Mouse (Mus musculus) intestine, embryonic 15.5 days (tissue): ENCODE results near the gene Intu. TPM values are rescaled to one million over a fixed set of nuclear protein-coding genes. Genes with fewer than 3 reads are reported as not detected.

Source experiments
- ATAC-seq: fragments of 200-750 bp; cut with Nextera tagmentation; 2 replicates; pipeline ENCODE4 v1.8.0; 2017; ENCODE audit warnings: moderate TSS enrichment, moderate library complexity
- H3K27ac ChIP-seq: fragments of 300-500 bp; sonication (generic); 2 replicates; pipeline ENCODE4 v1.5.1; 2015; ENCODE audit warnings: mild to moderate bottlenecking, inconsistent platforms
- H3K27me3 ChIP-seq: fragments of 300-500 bp; sonication (generic); replicated peaks from 2 replicates; pipeline ENCODE4 v1.6.1; 2015; ENCODE audit warnings: inconsistent platforms
- H3K36me3 ChIP-seq: fragments of 300-500 bp; sonication (generic); 2 replicates; pipeline ENCODE4 v1.6.1; 2015; ENCODE audit warnings: inconsistent platforms
- H3K4me1 ChIP-seq: fragments of 300-500 bp; sonication (generic); replicated peaks from 2 replicates; pipeline ENCODE4 v1.6.1; 2015; ENCODE audit warnings: inconsistent platforms
- H3K4me2 ChIP-seq: fragments of 300-500 bp; sonication (generic); replicated peaks from 2 replicates; pipeline ENCODE4 v1.6.1; 2015; ENCODE audit warnings: mild to moderate bottlenecking, inconsistent platforms
- H3K4me3 ChIP-seq: fragments of 300-500 bp; sonication (generic); replicated peaks from 2 replicates; pipeline ENCODE4 v1.5.1; 2015; ENCODE audit warnings: inconsistent platforms
- H3K9ac ChIP-seq: fragments of 300-500 bp; sonication (generic); 2 replicates; pipeline ENCODE4 v1.6.1; 2015; ENCODE audit warnings: inconsistent platforms
- H3K9me3 ChIP-seq: fragments of 300-500 bp; sonication (generic); 2 replicates; pipeline ENCODE4 v1.6.1; 2016; ENCODE audit warnings: inconsistent platforms
- WGBS: fragments of 180-500 bp; shearing (Covaris S2); methylation state at CpG from one replicate; pipeline ENCODE4 v1.1.7; 2015; 5-methylcytosine and 5-hydroxymethylcytosine counted together
- polyA plus RNA-seq: library from polyadenylated mRNA; unstranded; fragments of >200 nt; fragmentation: Nextera tagmentation; extraction: Ambion mirVana; gene quantifications from 2 replicates; pipeline ENCODE4 v1.2.1, GENCODE M21; 2015

Gene Intu
- polyA plus RNA-seq, 1 experiment from 2014 or later, result 1.9 TPM

DNA sequence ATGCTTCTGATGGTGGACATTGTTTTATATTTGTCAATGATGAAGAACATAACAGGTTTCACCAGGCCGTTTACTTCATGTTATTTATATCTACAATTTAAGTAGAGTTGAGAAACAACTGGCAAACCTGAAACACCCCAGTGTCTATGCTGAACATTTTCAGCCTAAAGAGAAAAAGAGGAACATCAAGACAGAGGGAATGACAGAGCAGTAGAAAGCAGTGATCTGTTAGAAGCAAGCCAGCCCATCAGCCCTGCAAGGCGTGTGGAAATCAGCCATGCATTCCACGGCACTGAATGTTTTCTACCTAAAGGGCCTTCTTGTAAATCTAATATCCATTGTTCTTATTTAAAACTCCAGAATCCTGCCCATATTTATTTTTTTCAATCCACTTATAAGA, 12.8 kb upstream of the Intu start:
- 75% methylated on average over 3 of the region's 3 CpGs for WGBS
- H3K4me3 ChIP-seq, result no peak overlapping the region
- no peak for ATAC-seq

GRCm38 (mm10) chr3:40519555-40519954, 11.5 kb upstream of the Intu start:
- 73% methylated on average over 3 of the region's 3 CpGs for WGBS
- no peak for ATAC-seq

More for the DNA sequence above, 12.8 kb upstream of the Intu start:
- H3K36me3 ChIP-seq, result no peaks in the 10 kb centered on the region
- no peak overlapping the region for H3K27ac ChIP-seq
- no peaks in the 10 kb centered on the region for H3K9me3 ChIP-seq
- H3K27me3 ChIP-seq, result no peaks in the 10 kb centered on the region
- no peaks in the 10 kb centered on the region for H3K4me1 ChIP-seq
- H3K4me2 ChIP-seq, result no peak overlapping the region
- H3K9ac ChIP-seq, result no peak overlapping the region

GRCm38 (mm10) chr3:40520567-40520966, 10.5 kb upstream of the Intu start:
- no peak overlapping the region for H3K4me3 ChIP-seq
- no peaks in the 10 kb centered on the region for H3K36me3 ChIP-seq
- H3K4me2 ChIP-seq, result no peak overlapping the region
- no peak for ATAC-seq
- WGBS, result 96% methylated on average over 3 of the region's 3 CpGs
- no peak overlapping the region for H3K9ac ChIP-seq
- H3K27me3 ChIP-seq, result no peaks in the 10 kb centered on the region
- no peak overlapping the region for H3K27ac ChIP-seq
- no peaks in the 10 kb centered on the region for H3K9me3 ChIP-seq
- no peaks in the 10 kb centered on the region for H3K4me1 ChIP-seq

More at GRCm38 (mm10) chr3:40519555-40519954, 11.5 kb upstream of the Intu start:
- Histone ChIP-seq H3K27me3 (no peaks in the 10 kb centered on the region), H3K4me1 (no peaks in the 10 kb centered on the region), H3K9me3 (no peaks in the 10 kb centered on the region), H3K4me3 (no peak overlapping the region), H3K4me2 (no peak overlapping the region), H3K27ac (no peak overlapping the region), H3K9ac (no peak overlapping the region), H3K36me3 (no peaks in the 10 kb centered on the region)

DNA sequence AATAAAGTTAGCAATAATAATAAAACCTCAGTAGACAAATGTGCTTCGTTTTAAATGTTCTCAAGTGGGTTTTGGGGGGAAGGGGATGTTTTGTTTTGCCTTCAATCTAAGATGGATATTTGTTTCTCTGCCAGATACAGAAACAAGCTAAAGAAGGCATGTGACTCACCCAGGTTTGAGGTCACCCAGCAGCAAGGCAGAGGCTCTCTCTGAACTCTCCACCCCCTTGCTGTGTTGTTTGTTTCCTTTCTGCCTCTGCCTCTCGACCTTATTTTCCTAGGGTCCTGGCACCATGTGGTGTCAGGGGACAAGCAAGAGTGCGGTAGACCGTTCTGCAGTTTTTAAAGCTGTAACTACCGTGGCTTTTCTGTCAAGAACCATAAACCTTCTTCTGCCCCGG, 8.6 kb upstream of the Intu start:
- no peak for ATAC-seq
- no peak overlapping the region for H3K27ac ChIP-seq
- no peaks in the 10 kb centered on the region for H3K9me3 ChIP-seq
- H3K4me2 ChIP-seq, result peak overlapping the region; percentile 12; the same call in 1 of the 2 replicates
- no peaks in the 10 kb centered on the region for H3K4me1 ChIP-seq
- no peaks in the 10 kb centered on the region for H3K27me3 ChIP-seq
- H3K36me3 ChIP-seq, result no peaks in the 10 kb centered on the region
- 32% methylated on average over 6 of the region's 6 CpGs for WGBS
- H3K4me3 ChIP-seq, result no peak overlapping the region
- H3K9ac ChIP-seq, result no peak overlapping the region

DNA sequence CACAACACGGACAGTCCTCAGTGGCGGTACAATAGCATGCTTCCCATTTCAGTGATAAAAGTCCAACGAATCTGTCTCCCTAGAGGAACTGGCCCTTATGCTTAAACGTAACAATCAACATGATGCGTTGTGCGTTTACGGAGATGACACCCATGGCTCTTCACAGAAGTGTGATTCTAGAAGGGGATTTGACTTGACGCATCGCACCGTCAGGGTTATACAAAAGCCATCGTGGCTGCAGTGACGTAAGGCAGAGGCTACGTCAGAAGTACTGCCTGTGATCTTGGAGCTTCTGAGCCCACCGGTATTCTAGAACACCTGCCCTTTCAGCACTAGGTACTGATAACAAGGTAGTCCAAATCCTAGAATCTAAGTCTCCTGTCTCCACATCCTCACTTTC, 8.2 kb upstream of the Intu start:
- Histone ChIP-seq H3K27ac (no peak overlapping the region), H3K27me3 (no peaks in the 10 kb centered on the region), H3K9ac (no peak overlapping the region), H3K36me3 (no peaks in the 10 kb centered on the region), H3K4me3 (no peak overlapping the region), H3K9me3 (no peaks in the 10 kb centered on the region), H3K4me2 (peak overlapping the region; percentile 12; the same call in 1 of the 2 replicates), H3K4me1 (no peaks in the 10 kb centered on the region)
- no peak for ATAC-seq
- WGBS, result 53% methylated on average over 14 of the region's 14 CpGs

DNA sequence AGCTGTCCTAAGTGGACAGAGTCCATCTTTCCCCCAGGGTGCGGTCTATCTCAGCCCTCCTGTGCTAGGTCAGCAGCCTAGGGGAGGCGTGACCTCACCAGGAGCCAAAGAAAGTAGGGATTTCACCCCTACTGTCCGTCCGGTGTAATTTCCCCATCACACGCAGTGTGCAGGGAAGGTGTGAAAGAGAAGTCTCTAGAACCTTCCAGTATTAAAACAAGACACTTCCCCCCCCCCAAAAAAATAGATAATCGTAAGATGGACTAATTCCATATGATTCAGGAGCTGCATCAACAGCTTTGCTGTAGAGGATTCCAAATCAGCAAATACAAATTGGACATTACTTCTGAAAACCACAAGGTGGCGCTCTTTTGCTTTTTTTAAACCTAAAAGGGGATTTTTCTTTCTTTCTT, 7.7 kb upstream of the Intu start:
- no peak overlapping the region for H3K4me3 ChIP-seq
- ATAC-seq, result peak; percentile 59; the same call in 1 of the 2 replicates
- no peaks in the 10 kb centered on the region for H3K27me3 ChIP-seq
- no peak overlapping the region for H3K9ac ChIP-seq
- no peaks in the 10 kb centered on the region for H3K4me1 ChIP-seq
- no peak overlapping the region for H3K27ac ChIP-seq
- H3K4me2 ChIP-seq, result 0 out of 2 replicates have a peak overlapping the region, but pooled peaks have one; percentile 14
- WGBS, result 18% methylated on average over 7 of the region's 7 CpGs
- H3K9me3 ChIP-seq, result no peaks in the 10 kb centered on the region
- no peaks in the 10 kb centered on the region for H3K36me3 ChIP-seq

DNA sequence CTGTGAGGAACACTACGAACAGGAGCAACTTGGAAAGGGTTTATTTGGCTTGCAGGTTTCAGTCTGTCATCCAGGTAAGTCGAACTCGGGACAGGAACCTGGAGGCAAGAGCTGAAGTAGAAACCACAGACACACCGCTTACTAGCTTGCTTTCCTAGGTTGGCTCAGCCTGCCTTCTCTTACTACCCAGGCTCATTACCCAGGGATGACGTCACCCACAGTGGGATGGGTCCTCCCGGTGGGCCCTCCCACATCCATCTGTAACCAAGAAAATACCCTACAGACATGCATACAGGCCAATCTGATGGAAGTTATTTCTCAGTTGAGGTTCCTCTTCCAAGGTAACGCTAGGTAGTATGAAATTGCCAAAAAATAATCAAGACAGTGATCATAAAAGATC, 6.2 kb upstream of the Intu start:
- Histone ChIP-seq H3K4me3 (no peak overlapping the region), H3K9ac (no peak overlapping the region), H3K27me3 (no peaks in the 10 kb centered on the region), H3K9me3 (no peaks in the 10 kb centered on the region), H3K4me2 (no peak overlapping the region), H3K36me3 (no peaks in the 10 kb centered on the region), H3K27ac (no peak overlapping the region), H3K4me1 (no peaks in the 10 kb centered on the region)
- 84% methylated on average over 7 of the region's 7 CpGs for WGBS
- no peak for ATAC-seq

DNA sequence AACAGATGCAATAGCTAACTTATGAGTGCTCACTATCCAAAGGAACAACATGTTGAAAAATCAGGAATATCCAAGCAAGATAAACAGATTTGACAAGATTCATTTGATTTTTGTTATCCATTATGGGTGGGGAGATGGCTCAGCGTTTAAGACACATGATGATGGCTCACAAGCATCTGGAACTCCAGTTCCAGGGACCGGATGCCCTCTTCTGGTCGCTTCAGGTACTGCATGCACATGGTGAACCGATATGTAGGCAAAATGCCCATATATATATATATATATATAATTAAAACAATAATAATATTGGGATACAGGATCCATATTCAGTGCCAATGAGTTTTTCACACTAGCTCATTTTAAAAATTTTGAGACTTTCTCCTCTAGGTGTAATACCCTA, 5.7 kb upstream of the Intu start:
- no peaks in the 10 kb centered on the region for H3K36me3 ChIP-seq
- no peak overlapping the region for H3K4me2 ChIP-seq
- H3K27ac ChIP-seq, result no peak overlapping the region
- 15% methylated on average over 4 of the region's 4 CpGs for WGBS
- no peaks in the 10 kb centered on the region for H3K27me3 ChIP-seq
- no peak overlapping the region for H3K4me3 ChIP-seq
- H3K4me1 ChIP-seq, result no peaks in the 10 kb centered on the region
- ATAC-seq, result no peak
- H3K9me3 ChIP-seq, result no peaks in the 10 kb centered on the region
- H3K9ac ChIP-seq, result no peak overlapping the region

DNA sequence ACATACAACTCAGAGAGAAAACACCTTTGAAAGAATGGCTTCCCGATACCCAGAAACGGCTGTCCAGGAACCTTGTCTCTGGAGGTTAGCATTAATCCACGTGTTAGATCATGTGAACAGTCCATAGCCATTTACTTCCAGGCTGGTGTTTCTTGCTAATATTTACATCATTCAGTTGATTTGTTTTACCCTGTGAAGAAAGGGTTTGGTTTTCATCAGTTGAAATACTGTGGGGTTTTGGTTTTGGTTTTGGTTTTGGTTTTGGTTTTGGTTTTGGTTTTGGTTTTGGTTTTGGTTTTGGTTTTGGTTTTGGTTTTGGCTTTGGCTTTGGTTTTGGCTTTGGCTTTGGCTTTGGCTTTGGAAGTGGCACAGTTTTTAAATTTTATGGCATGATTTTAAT, 5.0 kb upstream of the Intu start:
- 83% methylated on average over 3 of the region's 3 CpGs for WGBS
- Histone ChIP-seq H3K9me3 (no peaks in the 10 kb centered on the region), H3K4me3 (no peak overlapping the region), H3K4me2 (no peak overlapping the region), H3K27ac (no peak overlapping the region), H3K27me3 (peaks cover under 1% of the 10 kb centered on the region; the same call in 1 of the 2 replicates), H3K9ac (no peak overlapping the region), H3K4me1 (peaks cover 2% of the 10 kb centered on the region; the same call in 1 of the 2 replicates), H3K36me3 (no peaks in the 10 kb centered on the region)
- ATAC-seq, result no peak

DNA sequence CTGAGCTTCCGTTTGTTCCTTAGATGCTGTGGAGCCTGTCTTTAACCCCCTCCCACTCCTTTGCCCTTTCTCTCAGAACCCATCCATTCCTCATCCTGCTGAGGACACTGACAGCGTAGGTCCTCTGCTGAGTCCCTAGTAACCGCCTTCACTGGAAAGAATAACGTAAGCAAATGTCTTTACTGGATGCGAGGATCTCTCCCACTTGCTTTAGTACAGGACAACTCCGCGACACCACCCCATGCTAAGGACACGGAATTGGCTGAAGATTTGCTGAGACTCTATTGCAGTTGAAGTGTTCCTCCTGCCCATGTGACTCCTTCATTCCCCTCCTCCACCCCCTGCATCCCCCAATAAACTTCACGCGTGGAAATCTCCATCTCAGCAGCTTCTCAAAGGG, 3.9 kb upstream of the Intu start:
- Histone ChIP-seq H3K27ac (no peak overlapping the region), H3K27me3 (peaks cover 9% of the 10 kb centered on the region; the same call in 1 of the 2 replicates), H3K4me1 (peaks cover 9% of the 10 kb centered on the region; the same call in 1 of the 2 replicates), H3K4me2 (no peak overlapping the region), H3K36me3 (no peaks in the 10 kb centered on the region), H3K4me3 (no peak overlapping the region), H3K9ac (no peak overlapping the region), H3K9me3 (no peaks in the 10 kb centered on the region)
- ATAC-seq, result no peak
- WGBS, result 38% methylated on average over 10 of the region's 10 CpGs

- H3K4me2 ChIP-seq, result no peak overlapping the region
Observed at GRCm38 (mm10) chr3:40527976-40528950, 2.8 kb upstream of the Intu start.

DNA sequence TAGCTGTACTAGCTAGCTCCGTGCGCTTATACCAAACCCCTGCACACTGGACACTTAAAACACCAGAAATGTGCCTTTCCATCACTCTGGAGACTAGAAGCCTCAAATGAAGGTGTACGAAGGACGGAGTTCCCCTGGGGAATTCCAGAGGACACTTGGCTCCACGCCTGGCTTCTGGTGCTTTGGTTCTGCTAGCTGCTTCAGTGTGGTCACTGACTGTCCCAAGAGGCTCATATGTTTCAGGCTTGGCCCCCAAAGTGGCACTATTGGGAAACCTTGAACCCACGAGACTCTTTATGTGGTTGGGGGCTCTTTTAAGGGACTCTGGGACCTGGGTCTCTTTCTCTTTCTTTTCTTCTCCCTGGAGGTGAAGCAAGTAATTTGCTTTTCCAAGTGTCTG, 2.1 kb upstream of the Intu start:
- Histone ChIP-seq H3K4me3 (no peak overlapping the region), H3K9me3 (no peaks in the 10 kb centered on the region), H3K27ac (no peak overlapping the region), H3K4me2 (no peak overlapping the region), H3K36me3 (no peaks in the 10 kb centered on the region), H3K27me3 (peaks cover 18% of the 10 kb centered on the region), H3K4me1 (peaks cover 9% of the 10 kb centered on the region; the same call in 1 of the 2 replicates), H3K9ac (no peak overlapping the region)
- WGBS, result 68% methylated on average over 6 of the region's 6 CpGs
- ATAC-seq, result no peak

More at GRCm38 (mm10) chr3:40527976-40528950, 2.8 kb upstream of the Intu start:
- peaks cover 18% of the 10 kb centered on the region; the same call in 1 of the 2 replicates for H3K27me3 ChIP-seq
- no peak overlapping the region for H3K9ac ChIP-seq
- no peaks in the 10 kb centered on the region for H3K36me3 ChIP-seq
- WGBS, result 32% methylated on average over 9 of the region's 9 CpGs
- H3K27ac ChIP-seq, result no peak overlapping the region
- no peaks in the 10 kb centered on the region for H3K9me3 ChIP-seq
- no peak overlapping the region for H3K4me3 ChIP-seq
- H3K4me1 ChIP-seq, result peaks cover 9% of the 10 kb centered on the region; the same call in 1 of the 2 replicates
- no peak for ATAC-seq
